Mouse (Mus musculus): ENCODE results near the gene Osbpl3. TPM values are rescaled to one million over a fixed set of nuclear protein-coding genes. Genes with fewer than 3 reads are reported as not detected.

Osbpl3 gene
- polyA plus RNA-seq, 1 experiment from 2014 or later, result 1.4 TPM

DNA sequence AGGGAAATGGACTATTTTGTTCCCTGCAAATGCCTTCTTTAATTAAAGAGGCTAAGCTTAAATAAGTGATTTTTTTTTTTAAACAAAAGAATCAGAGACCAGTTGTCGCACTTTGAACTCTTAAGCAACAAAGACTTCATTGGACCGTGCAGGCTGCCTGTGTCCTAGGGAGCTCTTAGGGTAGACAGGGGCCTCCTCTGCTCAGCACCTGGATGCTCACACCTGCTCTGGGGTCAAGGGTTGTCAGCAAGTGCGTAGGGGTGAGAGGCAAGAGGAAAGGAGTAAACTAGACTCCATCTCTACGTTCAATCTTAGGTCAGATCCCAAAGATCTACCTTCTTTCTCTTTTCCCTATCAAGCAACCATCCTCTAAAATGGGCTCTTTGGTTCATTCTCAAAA is 37.0 kb downstream of the Osbpl3 start:
- H3K4me1 ChIP-seq, result no peaks in the 10 kb centered on the region
- H3K9me3 ChIP-seq (replicated peaks), result no peaks in the 10 kb centered on the region
- H3K9ac ChIP-seq, result no peak overlapping the region
- no peak for ATAC-seq
- WGBS (ENCODE audit: insufficient replicate concordance), result 80% methylated on average over 4 of the region's 4 CpGs
- no peaks in the 10 kb centered on the region for H3K36me3 ChIP-seq
- no peak overlapping the region for H3K27ac ChIP-seq
- no peak overlapping the region for H3K4me3 ChIP-seq
- H3K27me3 ChIP-seq (replicated peaks), result no peaks in the 10 kb centered on the region
- H3K4me2 ChIP-seq, result no peak overlapping the region

DNA sequence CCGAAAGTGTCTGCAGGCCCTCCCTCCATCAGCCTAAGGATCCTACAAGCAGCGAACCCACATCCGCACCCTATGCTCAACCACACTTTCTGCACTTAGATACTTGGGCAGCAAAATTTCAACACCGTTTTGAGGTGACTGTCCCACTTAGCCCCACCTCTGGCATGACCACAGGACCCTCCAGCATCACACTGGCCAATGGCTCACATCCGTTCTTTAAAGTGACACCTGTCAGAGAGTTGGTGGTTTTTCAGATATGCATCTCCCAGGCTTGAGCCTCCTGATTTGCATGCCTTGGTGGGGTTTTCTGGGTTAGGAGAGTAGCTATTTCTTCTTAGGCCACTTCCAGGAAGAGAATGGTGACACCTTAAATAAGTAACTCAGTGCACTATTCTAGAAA is 39.1 kb downstream of the Osbpl3 start:
- Histone ChIP-seq H3K9ac (no peak overlapping the region), H3K4me1 (no peaks in the 10 kb centered on the region), H3K4me2 (no peak overlapping the region), H3K36me3 (no peaks in the 10 kb centered on the region), H3K27ac (no peak overlapping the region), H3K9me3 (replicated peaks) (no peaks in the 10 kb centered on the region), H3K4me3 (no peak overlapping the region), H3K27me3 (replicated peaks) (no peaks in the 10 kb centered on the region)
- ATAC-seq, result no peak
- 65% methylated on average over 5 of the region's 5 CpGs for WGBS (ENCODE audit: insufficient replicate concordance)

- Histone ChIP-seq H3K27ac (no peak overlapping the region), H3K4me3 (no peak overlapping the region), H3K4me2 (no peak overlapping the region), H3K4me1 (no peaks in the 10 kb centered on the region), H3K27me3 (replicated peaks) (no peaks in the 10 kb centered on the region), H3K9me3 (replicated peaks) (no peaks in the 10 kb centered on the region), H3K9ac (no peak overlapping the region), H3K36me3 (no peaks in the 10 kb centered on the region)
- no peak for ATAC-seq
- 72% methylated on average over 6 of the region's 6 CpGs for WGBS (ENCODE audit: insufficient replicate concordance)
Observed at GRCm38 (mm10) chr6:50415431-50415830, 40.6 kb downstream of the Osbpl3 start.

DNA sequence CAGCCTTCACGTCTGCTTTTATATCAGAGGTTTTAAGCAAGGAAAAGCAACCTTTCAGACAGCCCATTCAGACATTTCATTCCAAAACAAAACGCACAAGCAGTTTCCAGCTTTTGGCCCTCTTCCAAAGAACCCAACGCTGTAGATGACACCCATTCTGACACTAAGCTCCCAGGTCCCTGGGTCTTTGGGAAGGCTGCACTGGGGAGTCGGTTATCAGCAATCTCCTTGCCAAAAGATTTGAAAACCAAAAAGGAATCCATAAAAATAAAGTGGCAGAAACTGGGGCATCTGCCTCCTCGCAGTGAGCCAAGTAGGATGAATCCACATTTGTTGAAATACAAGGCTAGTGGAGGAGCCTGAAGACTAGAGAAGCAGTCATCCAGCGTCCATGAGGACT is 41.5 kb downstream of the Osbpl3 start:
- Histone ChIP-seq H3K4me1 (no peaks in the 10 kb centered on the region), H3K27me3 (replicated peaks) (no peaks in the 10 kb centered on the region), H3K4me3 (no peak overlapping the region), H3K36me3 (no peaks in the 10 kb centered on the region), H3K9ac (no peak overlapping the region), H3K9me3 (replicated peaks) (no peaks in the 10 kb centered on the region), H3K4me2 (no peak overlapping the region), H3K27ac (no peak overlapping the region)
- WGBS (ENCODE audit: insufficient replicate concordance), result 65% methylated on average over 6 of the region's 6 CpGs
- no peak for ATAC-seq

DNA sequence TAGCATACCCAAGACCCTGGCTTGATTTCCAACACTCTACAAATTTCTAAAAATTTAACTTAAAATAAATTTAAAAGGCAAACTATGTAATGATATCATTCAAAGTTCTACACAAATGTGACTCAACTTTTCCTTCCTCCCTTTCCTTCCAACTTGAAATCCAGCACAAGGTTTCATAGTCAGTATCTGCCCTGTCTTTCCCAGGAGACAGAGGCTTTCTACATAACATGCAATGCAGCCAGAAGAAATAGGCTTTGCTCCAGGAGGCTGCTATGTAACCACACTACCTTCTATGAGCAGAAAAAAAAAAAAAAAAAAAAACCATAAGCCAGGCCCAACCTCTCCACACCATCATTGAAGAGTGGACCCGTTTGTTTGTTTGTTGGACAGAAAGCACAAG is 42.6 kb downstream of the Osbpl3 start:
- no peaks in the 10 kb centered on the region for H3K4me1 ChIP-seq
- no peak overlapping the region for H3K9ac ChIP-seq
- no peak overlapping the region for H3K27ac ChIP-seq
- H3K4me3 ChIP-seq, result no peak overlapping the region
- no peak overlapping the region for H3K4me2 ChIP-seq
- no peaks in the 10 kb centered on the region for H3K36me3 ChIP-seq
- H3K27me3 ChIP-seq (replicated peaks), result no peaks in the 10 kb centered on the region
- no peaks in the 10 kb centered on the region for H3K9me3 ChIP-seq (replicated peaks)
- ATAC-seq, result no peak
- WGBS (ENCODE audit: insufficient replicate concordance), result 77% methylated on average over 1 of the region's 1 CpGs

DNA sequence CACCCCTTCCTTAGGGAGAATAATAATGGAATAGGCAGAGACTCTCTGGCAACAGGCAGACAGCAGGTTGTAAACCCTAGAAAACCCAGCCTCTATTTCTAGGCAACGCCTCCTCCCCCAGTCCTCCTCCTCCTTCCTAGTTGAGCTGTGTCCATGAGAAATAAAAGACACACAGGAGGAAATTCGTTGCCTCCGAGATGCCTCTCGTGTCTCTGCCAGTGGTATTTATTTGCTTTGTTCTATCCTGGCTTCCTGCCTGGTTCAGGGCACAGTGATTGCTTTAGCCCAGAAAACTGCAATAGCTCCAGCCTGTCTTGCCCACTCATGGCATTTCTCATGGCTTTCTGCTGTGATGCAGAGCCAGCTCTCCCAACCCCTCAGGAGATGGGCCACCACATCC is 43.8 kb downstream of the Osbpl3 start:
- 43% methylated on average over 4 of the region's 4 CpGs for WGBS (ENCODE audit: insufficient replicate concordance)
- ATAC-seq, result no peak

GRCm38 (mm10) chr6:50404698-50405097 is 51.3 kb downstream of the Osbpl3 start:
- Histone ChIP-seq H3K4me2 (no peak overlapping the region), H3K27me3 (replicated peaks) (no peaks in the 10 kb centered on the region), H3K36me3 (no peaks in the 10 kb centered on the region), H3K4me3 (no peak overlapping the region), H3K27ac (no peak overlapping the region), H3K4me1 (no peaks in the 10 kb centered on the region), H3K9me3 (replicated peaks) (no peaks in the 10 kb centered on the region), H3K9ac (no peak overlapping the region)
- ATAC-seq, result no peak
- WGBS (ENCODE audit: insufficient replicate concordance), result 82% methylated on average over 11 of the region's 11 CpGs

More for the DNA sequence above, 43.8 kb downstream of the Osbpl3 start:
- Histone ChIP-seq H3K27ac (no peak overlapping the region), H3K4me3 (no peak overlapping the region), H3K4me2 (no peak overlapping the region), H3K9me3 (replicated peaks) (no peaks in the 10 kb centered on the region), H3K27me3 (replicated peaks) (no peaks in the 10 kb centered on the region), H3K36me3 (no peaks in the 10 kb centered on the region), H3K9ac (no peak overlapping the region), H3K4me1 (no peaks in the 10 kb centered on the region)

DNA sequence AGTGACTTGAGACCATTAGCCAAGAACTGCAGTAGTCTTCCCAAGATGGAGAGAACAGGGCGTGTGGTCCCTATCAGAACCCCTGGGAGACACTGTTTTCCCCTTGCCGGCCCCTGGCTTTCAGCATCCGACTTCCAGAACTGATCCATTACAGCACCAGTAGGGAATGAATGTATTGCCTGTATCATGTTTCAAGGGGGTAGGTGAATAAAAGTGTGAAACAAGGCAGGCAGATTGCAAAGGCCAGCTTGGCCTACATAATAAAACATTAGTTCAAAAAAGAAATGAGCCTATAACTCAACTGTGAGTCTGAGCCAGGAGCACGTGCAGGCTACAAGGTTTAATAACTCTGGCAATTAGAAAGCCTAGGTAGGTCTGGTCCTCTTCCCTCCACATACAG is 52.5 kb downstream of the Osbpl3 start:
- H3K4me2 ChIP-seq, result no peak overlapping the region
- no peak for ATAC-seq
- 77% methylated on average over 4 of the region's 4 CpGs for WGBS (ENCODE audit: insufficient replicate concordance)

GRCm38 (mm10) chr6:50402872-50403271 is 53.1 kb downstream of the Osbpl3 start:
- Histone ChIP-seq H3K4me1 (no peaks in the 10 kb centered on the region; the same call in 1 of the 2 replicates), H3K4me3 (no peak overlapping the region), H3K9ac (no peak overlapping the region), H3K36me3 (no peaks in the 10 kb centered on the region), H3K27ac (no peak overlapping the region), H3K27me3 (replicated peaks) (no peaks in the 10 kb centered on the region), H3K9me3 (replicated peaks) (no peaks in the 10 kb centered on the region), H3K4me2 (no peak overlapping the region)
- 62% methylated on average over 4 of the region's 4 CpGs for WGBS (ENCODE audit: insufficient replicate concordance)
- ATAC-seq, result no peak

More for the DNA sequence above, 52.5 kb downstream of the Osbpl3 start:
- Histone ChIP-seq H3K9ac (no peak overlapping the region), H3K27me3 (replicated peaks) (no peaks in the 10 kb centered on the region), H3K27ac (no peak overlapping the region), H3K4me3 (no peak overlapping the region), H3K4me1 (no peaks in the 10 kb centered on the region; the same call in 1 of the 2 replicates), H3K9me3 (replicated peaks) (no peaks in the 10 kb centered on the region), H3K36me3 (no peaks in the 10 kb centered on the region)

DNA sequence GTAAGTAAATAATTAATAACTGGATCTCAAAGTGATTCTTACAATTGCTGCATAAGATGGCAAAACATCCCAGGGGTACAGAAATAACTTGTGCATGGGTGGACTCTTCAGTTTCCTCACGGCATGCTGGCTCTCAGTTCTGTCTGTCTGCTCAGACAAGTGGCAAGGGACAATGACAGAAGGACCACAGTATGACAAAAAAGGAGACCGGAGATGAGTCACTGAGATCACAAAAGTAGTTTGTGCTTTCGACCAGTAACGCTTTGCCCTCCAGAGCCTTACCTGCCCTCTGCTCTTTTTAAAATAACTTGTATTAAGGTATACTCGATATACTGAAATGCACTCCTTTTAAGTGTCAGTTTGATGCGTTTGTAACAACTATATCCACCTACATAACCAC is 55.8 kb downstream of the Osbpl3 start:
- Histone ChIP-seq H3K4me3 (no peak overlapping the region), H3K9ac (no peak overlapping the region), H3K4me1 (no peaks in the 10 kb centered on the region; the same call in 1 of the 2 replicates), H3K36me3 (no peaks in the 10 kb centered on the region), H3K4me2 (no peak overlapping the region), H3K27me3 (replicated peaks) (no peaks in the 10 kb centered on the region), H3K27ac (no peak overlapping the region), H3K9me3 (replicated peaks) (no peaks in the 10 kb centered on the region)
- no peak for ATAC-seq
- WGBS (ENCODE audit: insufficient replicate concordance), result 70% methylated on average over 6 of the region's 6 CpGs

DNA sequence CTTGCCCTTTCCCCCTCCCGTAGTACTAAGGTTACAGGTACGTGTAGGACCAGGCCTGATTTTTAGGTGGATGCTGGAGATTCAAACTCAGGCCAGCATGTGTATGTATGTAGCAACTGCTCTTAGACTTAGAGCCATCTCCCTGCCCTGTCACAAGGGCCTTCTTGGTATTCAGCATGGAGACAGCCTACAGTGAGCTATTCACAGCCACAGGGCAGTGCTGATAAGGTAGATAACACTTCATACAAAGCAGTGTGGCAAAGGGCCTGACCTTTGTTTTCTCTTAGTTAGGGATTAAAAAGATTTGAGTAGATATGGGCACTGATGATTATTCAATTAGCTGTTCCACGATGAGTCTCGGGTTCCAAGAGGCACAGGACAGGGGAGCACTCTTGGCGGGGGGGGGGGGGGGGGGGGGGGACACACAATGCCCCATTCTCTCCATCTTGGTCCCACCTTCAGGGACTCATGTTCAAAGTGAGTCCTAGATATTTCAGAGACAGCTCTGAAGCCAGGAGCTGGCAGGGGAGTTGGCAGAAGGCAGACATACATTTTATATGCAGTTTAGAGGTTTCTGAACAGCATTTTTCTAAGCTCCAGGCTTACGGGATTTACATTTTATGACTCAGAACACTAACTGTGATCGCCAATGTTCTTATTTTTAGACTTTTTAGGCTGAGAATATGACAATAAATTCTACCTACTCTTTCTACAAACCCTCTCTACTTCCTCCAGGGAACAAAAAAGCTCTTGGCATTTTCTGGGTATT is 56.4 kb downstream of the Osbpl3 start:
- 63% methylated on average over 7 of the region's 7 CpGs for WGBS (ENCODE audit: insufficient replicate concordance)
- no peaks in the 10 kb centered on the region for H3K27me3 ChIP-seq (replicated peaks)
- H3K36me3 ChIP-seq, result no peaks in the 10 kb centered on the region
- no peak overlapping the region for H3K9ac ChIP-seq
- H3K4me3 ChIP-seq, result no peak overlapping the region
- no peaks in the 10 kb centered on the region for H3K9me3 ChIP-seq (replicated peaks)
- no peak overlapping the region for H3K4me2 ChIP-seq
- H3K27ac ChIP-seq, result no peak overlapping the region
- ATAC-seq, result no peak
- no peaks in the 10 kb centered on the region; the same call in 1 of the 2 replicates for H3K4me1 ChIP-seq

- 83% methylated on average over 6 of the region's 6 CpGs for WGBS (ENCODE audit: insufficient replicate concordance)
Observed at GRCm38 (mm10) chr6:50398324-50398723, 57.7 kb downstream of the Osbpl3 start.

GRCm38 (mm10) chr6:50397116-50397515 is 58.9 kb downstream of the Osbpl3 start:
- Histone ChIP-seq H3K4me1 (no peaks in the 10 kb centered on the region; the same call in 1 of the 2 replicates), H3K4me3 (no peak overlapping the region), H3K27me3 (replicated peaks) (no peaks in the 10 kb centered on the region), H3K36me3 (no peaks in the 10 kb centered on the region), H3K4me2 (no peak overlapping the region), H3K9ac (no peak overlapping the region), H3K9me3 (replicated peaks) (no peaks in the 10 kb centered on the region), H3K27ac (no peak overlapping the region)
- ATAC-seq, result no peak
- 61% methylated on average over 5 of the region's 5 CpGs for WGBS (ENCODE audit: insufficient replicate concordance)

More at GRCm38 (mm10) chr6:50398324-50398723, 57.7 kb downstream of the Osbpl3 start:
- Histone ChIP-seq H3K4me2 (no peak overlapping the region), H3K27me3 (replicated peaks) (no peaks in the 10 kb centered on the region), H3K9ac (no peak overlapping the region), H3K9me3 (replicated peaks) (no peaks in the 10 kb centered on the region), H3K4me1 (no peaks in the 10 kb centered on the region; the same call in 1 of the 2 replicates), H3K27ac (no peak overlapping the region), H3K36me3 (no peaks in the 10 kb centered on the region), H3K4me3 (no peak overlapping the region)
- ATAC-seq, result no peak
